Mouse (Mus musculus): ENCODE measurements at regions not wholly inside any gene's neighbourhood (a gene's known extent, or its start where the extent isn't known, plus 50 kb on each side); places are given as distances from the start of the nearest gene placed in this dataset.

- Histone ChIP-seq H3ac (ENCODE audit: control insufficient read depth, insufficient read length, low read depth) (no peak overlapping the region), H3K79me3 (ENCODE audit: low read depth) (no peaks in the 10 kb centered on the region), H3K36me3 (ENCODE audit: control insufficient read depth, insufficient read depth) (no peaks in the 10 kb centered on the region), H3K27me3 (ENCODE audit: control insufficient read depth, insufficient read depth, insufficient read length) (no peaks in the 10 kb centered on the region), H3K4me3 (ENCODE audit: insufficient read depth, poor library complexity, severe bottlenecking) (no peak overlapping the region), H3K79me2 (ENCODE audit: control insufficient read depth, insufficient read depth) (no peaks in the 10 kb centered on the region)
- TF ChIP-seq FOSL1 (IDR thresholded peaks at IDR 0.05; ENCODE audit: insufficient read depth, low read length, poor library complexity, severe bottlenecking) (no peak), MAX (IDR thresholded peaks at IDR 0.05) (no peak), MYOG (IDR thresholded peaks at IDR 0.05; ENCODE audit: control insufficient read depth, extremely low read depth, insufficient read length) (no peak), CEBPB (IDR thresholded peaks at IDR 0.05; ENCODE audit: low read depth) (no peak), CTCF (IDR thresholded peaks at IDR 0.05; ENCODE audit: control insufficient read depth, insufficient read depth, insufficient read length) (no peak), USF1 (IDR thresholded peaks at IDR 0.05; ENCODE audit: low read depth) (no peak), MYOD1 (IDR thresholded peaks at IDR 0.05; ENCODE audit: control insufficient read depth, insufficient read length, low read depth) (no peak)
These were observed 371.2 kb upstream of the Tbx3 start for GRCm38 (mm10) chr5:119299311-119299710.

- Histone ChIP-seq H3ac (ENCODE audit: control insufficient read depth, insufficient read length, low read depth) (no peak overlapping the region), H3K27me3 (ENCODE audit: control insufficient read depth, insufficient read depth, insufficient read length) (no peaks in the 10 kb centered on the region), H3K79me3 (ENCODE audit: low read depth) (no peaks in the 10 kb centered on the region), H3K4me3 (ENCODE audit: insufficient read depth, poor library complexity, severe bottlenecking) (no peak overlapping the region), H3K79me2 (ENCODE audit: control insufficient read depth, insufficient read depth) (no peaks in the 10 kb centered on the region), H3K36me3 (ENCODE audit: control insufficient read depth, insufficient read depth) (no peaks in the 10 kb centered on the region)
- TF ChIP-seq MYOG (IDR thresholded peaks at IDR 0.05; ENCODE audit: control insufficient read depth, extremely low read depth, insufficient read length) (no peak), MAX (IDR thresholded peaks at IDR 0.05) (no peak), CTCF (IDR thresholded peaks at IDR 0.05; ENCODE audit: control insufficient read depth, insufficient read depth, insufficient read length) (no peak), FOSL1 (IDR thresholded peaks at IDR 0.05; ENCODE audit: insufficient read depth, low read length, poor library complexity, severe bottlenecking) (no peak), CEBPB (IDR thresholded peaks at IDR 0.05; ENCODE audit: low read depth) (no peak), MYOD1 (IDR thresholded peaks at IDR 0.05; ENCODE audit: control insufficient read depth, insufficient read length, low read depth) (no peak), USF1 (IDR thresholded peaks at IDR 0.05; ENCODE audit: low read depth) (no peak)
These were observed 370.4 kb upstream of the Tbx3 start for GRCm38 (mm10) chr5:119300106-119300505.

- no peaks in the 10 kb centered on the region for H3K27me3 ChIP-seq (ENCODE audit: control insufficient read depth, insufficient read depth, insufficient read length)
- TF ChIP-seq CTCF (IDR thresholded peaks at IDR 0.05; ENCODE audit: control insufficient read depth, insufficient read depth, insufficient read length) (no peak), MYOD1 (IDR thresholded peaks at IDR 0.05; ENCODE audit: control insufficient read depth, insufficient read length, low read depth) (no peak), CEBPB (IDR thresholded peaks at IDR 0.05; ENCODE audit: low read depth) (no peak), MYOG (IDR thresholded peaks at IDR 0.05; ENCODE audit: control insufficient read depth, extremely low read depth, insufficient read length) (no peak), MAX (IDR thresholded peaks at IDR 0.05) (no peak), FOSL1 (IDR thresholded peaks at IDR 0.05; ENCODE audit: insufficient read depth, low read length, poor library complexity, severe bottlenecking) (no peak), USF1 (IDR thresholded peaks at IDR 0.05; ENCODE audit: low read depth) (no peak)
- no peaks in the 10 kb centered on the region for H3K79me2 ChIP-seq (ENCODE audit: control insufficient read depth, insufficient read depth)
- H3K79me3 ChIP-seq (ENCODE audit: low read depth), result no peaks in the 10 kb centered on the region
- H3K4me3 ChIP-seq (ENCODE audit: insufficient read depth, poor library complexity, severe bottlenecking), result no peak overlapping the region
- no peaks in the 10 kb centered on the region for H3K36me3 ChIP-seq (ENCODE audit: control insufficient read depth, insufficient read depth)
- H3ac ChIP-seq (ENCODE audit: control insufficient read depth, insufficient read length, low read depth), result no peak overlapping the region
These were observed 368.9 kb upstream of the Tbx3 start for GRCm38 (mm10) chr5:119301539-119301938.

- no peak overlapping the region for H3ac ChIP-seq (ENCODE audit: control insufficient read depth, insufficient read length, low read depth)
- H3K36me3 ChIP-seq (ENCODE audit: control insufficient read depth, insufficient read depth), result no peaks in the 10 kb centered on the region
- H3K27me3 ChIP-seq (ENCODE audit: control insufficient read depth, insufficient read depth, insufficient read length), result no peaks in the 10 kb centered on the region
- H3K79me2 ChIP-seq (ENCODE audit: control insufficient read depth, insufficient read depth), result no peaks in the 10 kb centered on the region
- H3K79me3 ChIP-seq (ENCODE audit: low read depth), result no peaks in the 10 kb centered on the region
- TF ChIP-seq MYOD1 (IDR thresholded peaks at IDR 0.05; ENCODE audit: control insufficient read depth, insufficient read length, low read depth) (no peak), CTCF (IDR thresholded peaks at IDR 0.05; ENCODE audit: control insufficient read depth, insufficient read depth, insufficient read length) (no peak), USF1 (IDR thresholded peaks at IDR 0.05; ENCODE audit: low read depth) (no peak), FOSL1 (IDR thresholded peaks at IDR 0.05; ENCODE audit: insufficient read depth, low read length, poor library complexity, severe bottlenecking) (no peak), MYOG (IDR thresholded peaks at IDR 0.05; ENCODE audit: control insufficient read depth, extremely low read depth, insufficient read length) (no peak), CEBPB (IDR thresholded peaks at IDR 0.05; ENCODE audit: low read depth) (no peak), MAX (IDR thresholded peaks at IDR 0.05) (no peak)
- H3K4me3 ChIP-seq (ENCODE audit: insufficient read depth, poor library complexity, severe bottlenecking), result no peak overlapping the region
These were observed 365.7 kb upstream of the Tbx3 start for GRCm38 (mm10) chr5:119304721-119305120.

DNA sequence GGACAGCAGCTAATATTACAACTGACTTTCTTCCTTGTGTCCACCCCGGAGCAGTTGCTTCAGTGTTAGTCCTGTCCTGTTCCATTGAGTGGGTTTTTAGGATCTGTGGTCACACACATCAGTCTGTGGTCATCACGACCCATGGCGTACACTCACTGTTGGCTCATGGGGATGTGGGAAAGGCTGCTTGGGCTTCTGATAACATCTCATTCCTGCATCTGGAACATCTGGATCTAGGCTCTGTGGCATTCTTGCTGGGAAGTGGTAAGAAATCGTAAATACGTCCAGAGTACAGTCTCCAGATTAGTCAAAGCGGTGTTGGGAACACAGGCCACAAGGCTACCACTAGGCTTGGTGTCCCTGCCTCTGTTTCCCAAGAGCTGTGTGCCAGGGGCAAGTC is 362.7 kb upstream of the Tbx3 start:
- Histone ChIP-seq H3K79me3 (ENCODE audit: low read depth) (no peaks in the 10 kb centered on the region), H3K79me2 (ENCODE audit: control insufficient read depth, insufficient read depth) (no peaks in the 10 kb centered on the region), H3K27me3 (ENCODE audit: control insufficient read depth, insufficient read depth, insufficient read length) (no peaks in the 10 kb centered on the region), H3K36me3 (ENCODE audit: control insufficient read depth, insufficient read depth) (no peaks in the 10 kb centered on the region), H3K4me3 (ENCODE audit: insufficient read depth, poor library complexity, severe bottlenecking) (no peak overlapping the region), H3ac (ENCODE audit: control insufficient read depth, insufficient read length, low read depth) (no peak overlapping the region)
- no peak for TF ChIP-seq FOSL1 (IDR thresholded peaks at IDR 0.05; ENCODE audit: insufficient read depth, low read length, poor library complexity, severe bottlenecking)
- peak; percentile 57 for TF ChIP-seq MYOD1 (IDR thresholded peaks at IDR 0.05; ENCODE audit: control insufficient read depth, insufficient read length, low read depth)

DNA sequence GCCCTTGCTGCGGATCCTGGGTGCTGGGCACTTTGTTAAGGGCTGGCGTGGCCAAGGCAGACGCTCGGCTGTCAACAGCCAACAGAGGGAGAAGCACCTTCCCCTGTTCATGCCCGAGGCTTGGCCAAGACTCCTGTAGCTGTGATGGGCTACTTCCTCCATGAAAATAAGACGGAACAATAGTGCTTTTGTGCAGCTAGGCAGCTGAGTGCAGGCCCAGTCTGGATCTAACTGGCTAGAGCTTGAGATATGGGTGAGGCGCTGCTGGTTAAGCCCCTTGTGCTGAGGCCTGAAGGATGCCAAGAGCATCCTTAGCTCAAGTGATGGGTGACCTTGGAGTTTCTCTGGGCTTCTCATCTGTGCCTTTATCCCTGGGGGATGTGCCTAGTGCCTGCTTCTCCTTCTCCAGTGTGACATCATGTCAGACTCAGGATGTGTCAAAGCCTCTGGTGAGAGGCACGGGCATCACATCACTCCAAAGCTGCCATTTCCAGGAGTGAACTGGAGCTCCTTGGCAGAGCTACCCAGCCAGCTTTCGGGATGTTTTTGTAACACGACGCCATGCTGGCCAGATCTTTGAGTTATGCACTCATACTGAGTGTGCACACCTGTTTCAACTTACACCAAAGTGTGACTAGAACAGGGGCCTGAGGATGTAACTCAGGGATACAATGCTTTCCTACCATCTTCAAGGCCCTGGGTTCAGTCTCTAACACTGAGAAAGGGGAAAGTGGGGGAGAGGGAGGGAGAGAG is 360.1 kb upstream of the Tbx3 start:
- Histone ChIP-seq H3K36me3 (ENCODE audit: control insufficient read depth, insufficient read depth) (no peaks in the 10 kb centered on the region), H3K79me3 (ENCODE audit: low read depth) (no peaks in the 10 kb centered on the region), H3K4me3 (ENCODE audit: insufficient read depth, poor library complexity, severe bottlenecking) (no peak overlapping the region), H3ac (ENCODE audit: control insufficient read depth, insufficient read length, low read depth) (no peak overlapping the region), H3K79me2 (ENCODE audit: control insufficient read depth, insufficient read depth) (no peaks in the 10 kb centered on the region), H3K27me3 (ENCODE audit: control insufficient read depth, insufficient read depth, insufficient read length) (no peaks in the 10 kb centered on the region)
- TF ChIP-seq CEBPB (IDR thresholded peaks at IDR 0.05; ENCODE audit: low read depth), result no peak
- no peak for TF ChIP-seq MYOD1 (IDR thresholded peaks at IDR 0.05; ENCODE audit: control insufficient read depth, insufficient read length, low read depth)
- TF ChIP-seq MYOG (IDR thresholded peaks at IDR 0.05; ENCODE audit: control insufficient read depth, extremely low read depth, insufficient read length), result no peak
- TF ChIP-seq MAX (IDR thresholded peaks at IDR 0.05), result no peak
- TF ChIP-seq CTCF (IDR thresholded peaks at IDR 0.05; ENCODE audit: control insufficient read depth, insufficient read depth, insufficient read length), result no peak
- TF ChIP-seq FOSL1 (IDR thresholded peaks at IDR 0.05; ENCODE audit: insufficient read depth, low read length, poor library complexity, severe bottlenecking), result no peak
- TF ChIP-seq USF1 (IDR thresholded peaks at IDR 0.05; ENCODE audit: low read depth), result no peak
